Mouse (Mus musculus) C2C12 (cell line): Measurements from ENCODE around the gene Ccn5.

Experiments used
- CEBPB ChIP-seq: IDR thresholded peaks from one replicate; pipeline ENCODE4 v1.6.1; 2011; ENCODE audit warnings: low read depth, mild to moderate bottlenecking, control low read depth, moderate library complexity
- CTCF ChIP-seq: IDR thresholded peaks from one replicate; pipeline ENCODE4 v1.5.1; 2011; ENCODE audit not compliant: control insufficient read depth, insufficient read depth, insufficient read length
- MAX ChIP-seq: IDR thresholded peaks from one replicate; pipeline ENCODE4 v1.6.1; 2011; ENCODE audit warnings: mild to moderate bottlenecking, control low read depth
- USF1 ChIP-seq: IDR thresholded peaks from one replicate; pipeline ENCODE4 v1.6.1; 2011; ENCODE audit warnings: low read depth, mild to moderate bottlenecking, control low read depth, moderate library complexity

GRCm38 (mm10) chr2:163778896-163779295 is 41.8 kb upstream of the Ccn5 start:
- TF ChIP-seq CTCF (no peak), USF1 (no peak), MAX (no peak), CEBPB (no peak)
